Comparison of ENCODE assay signal across 9 mouse cellular contexts in the genomic region with DNA sequence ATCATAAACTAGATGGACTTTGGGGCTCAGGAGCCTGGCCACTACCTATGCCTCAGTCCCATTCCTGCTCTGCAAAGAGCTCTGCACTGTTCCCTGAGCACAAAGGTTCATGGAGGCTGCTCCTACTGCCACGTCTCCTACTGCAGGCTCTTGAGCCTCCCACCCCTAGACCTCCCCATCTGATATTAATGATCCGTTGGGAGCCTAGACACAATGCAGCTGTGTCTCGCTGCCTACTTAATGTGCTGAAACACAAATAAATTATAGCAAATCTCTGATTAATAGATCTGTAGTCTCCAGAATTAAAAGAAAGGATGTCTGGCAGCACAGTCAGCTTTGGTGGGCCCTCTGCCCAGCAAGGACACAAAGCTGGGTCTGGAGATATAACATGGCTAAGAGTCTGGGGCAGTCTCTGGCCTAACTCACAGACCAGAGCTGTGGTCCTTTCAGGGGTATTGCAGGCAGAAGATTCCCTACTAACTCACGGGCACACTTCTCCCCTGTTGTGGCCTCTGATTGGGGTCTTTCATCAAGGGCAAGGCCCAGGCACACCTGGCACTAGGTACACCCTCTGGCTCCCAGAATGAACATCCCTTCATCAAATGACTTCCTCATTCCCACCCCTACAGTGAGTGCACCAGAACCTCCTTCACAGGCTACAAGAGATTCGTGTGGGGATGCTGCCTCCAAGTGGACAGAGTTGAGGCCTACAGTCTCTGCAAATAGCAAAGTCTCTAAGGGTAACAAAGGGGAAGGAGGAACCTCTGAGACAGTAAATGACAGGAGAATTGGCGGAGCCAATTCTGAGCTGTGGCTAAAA. TPM values are rescaled to one million over a fixed set of nuclear protein-coding genes. Genes with fewer than 3 reads are reported as not detected.
DNase-seq lines count a peak whose midpoint lies in the region; ATAC-seq and TF ChIP-seq lines count a peak whose summit lies in the region.
"Had no signal": no experiment of that assay in that cellular context is flagged by ENCODE, and none has a peak within 500 bp of the region (broad histone marks: within the 10 kb centered on the region; RNA-seq: fewer than 3 reads in every experiment).

No protein-coding gene starts in this region.

- peak; percentile 76 for TF ChIP-seq CTCF in bone marrow macrophage, adult 2 months (IDR thresholded peaks at IDR 0.05; ENCODE audit: low read depth, low read length)
- peak; percentile 97 for TF ChIP-seq CTCF in kidney, postnatal 0 days (IDR thresholded peaks at IDR 0.05; ENCODE audit: low read depth)

- no peak overlapping the region for H3K4me2 ChIP-seq in embryonic facial prominence, embryonic 15.5 days (replicated peaks)
- no peak overlapping the region for H3K4me2 ChIP-seq in heart, embryonic 12.5 days
- no peak overlapping the region for H3K4me2 ChIP-seq in kidney, postnatal 0 days (ENCODE audit: low read length)
- no peak overlapping the region for H3K4me2 ChIP-seq in liver, embryonic 12.5 days
- H3K4me2 ChIP-seq in stomach, embryonic 14.5 days (replicated peaks; ENCODE audit: low read depth, low read length) = no peak overlapping the region
- H3K4me2 ChIP-seq: heart, embryonic 13.5 days had no signal

- no peaks in the 10 kb centered on the region for H3K27me3 ChIP-seq in embryonic facial prominence, embryonic 15.5 days
- H3K27me3 ChIP-seq in heart, embryonic 12.5 days (replicated peaks) = no peaks in the 10 kb centered on the region
- no peaks in the 10 kb centered on the region for H3K27me3 ChIP-seq in kidney, postnatal 0 days (ENCODE audit: insufficient read depth, low read length)
- H3K27me3 ChIP-seq in liver, embryonic 12.5 days (replicated peaks) = no peaks in the 10 kb centered on the region
- H3K27me3 ChIP-seq in stomach, embryonic 14.5 days (ENCODE audit: control insufficient read depth, insufficient read depth, low read length) = no peaks in the 10 kb centered on the region
- H3K27me3 ChIP-seq: heart, embryonic 13.5 days had no signal

- no peak overlapping the region for H3K27ac ChIP-seq in bone marrow macrophage, adult 2 months (ENCODE audit: insufficient read depth, low read depth, low read length)
- H3K27ac ChIP-seq in embryonic facial prominence, embryonic 15.5 days (replicated peaks) = no peak overlapping the region
- no peak overlapping the region for H3K27ac ChIP-seq in heart, embryonic 12.5 days (ENCODE audit: poor library complexity, severe bottlenecking)
- H3K27ac ChIP-seq in kidney, postnatal 0 days = peak overlapping the region; percentile 19
- no peak overlapping the region for H3K27ac ChIP-seq in liver, embryonic 12.5 days
- H3K27ac ChIP-seq in stomach, embryonic 14.5 days (ENCODE audit: low read length) = no peak overlapping the region
- H3K27ac ChIP-seq: heart, embryonic 13.5 days had no signal

- peaks cover 41% of the 10 kb centered on the region for H3K36me3 ChIP-seq in embryonic facial prominence, embryonic 15.5 days
- peaks cover 44% of the 10 kb centered on the region for H3K36me3 ChIP-seq in heart, embryonic 12.5 days
- H3K36me3 ChIP-seq in kidney, postnatal 0 days (ENCODE audit: insufficient read depth, low read length) = peaks cover 8% of the 10 kb centered on the region; the same call in 1 of the 2 replicates
- H3K36me3 ChIP-seq in liver, embryonic 12.5 days = peaks cover 89% of the 10 kb centered on the region
- H3K36me3 ChIP-seq in stomach, embryonic 14.5 days (ENCODE audit: control insufficient read depth, insufficient read depth, low read length) = peaks cover 14% of the 10 kb centered on the region; the same call in 1 of the 2 replicates

- peaks cover 4% of the 10 kb centered on the region for H3K4me1 ChIP-seq in bone marrow macrophage, adult 2 months (ENCODE audit: control insufficient read depth, insufficient read depth, low read length)
- no peaks in the 10 kb centered on the region; the same call in 1 of the 2 replicates for H3K4me1 ChIP-seq in embryonic facial prominence, embryonic 15.5 days
- H3K4me1 ChIP-seq in heart, embryonic 12.5 days (replicated peaks) = peaks cover 3% of the 10 kb centered on the region
- no peaks in the 10 kb centered on the region for H3K4me1 ChIP-seq in kidney, postnatal 0 days (replicated peaks; ENCODE audit: insufficient read depth, low read length)
- peaks cover 11% of the 10 kb centered on the region for H3K4me1 ChIP-seq in liver, embryonic 12.5 days
- no peaks in the 10 kb centered on the region for H3K4me1 ChIP-seq in stomach, embryonic 14.5 days (ENCODE audit: control insufficient read depth, insufficient read depth, low read length)

- no peaks in the 10 kb centered on the region for H3K9me3 ChIP-seq in embryonic facial prominence, embryonic 15.5 days (replicated peaks)
- no peaks in the 10 kb centered on the region for H3K9me3 ChIP-seq in heart, embryonic 12.5 days (replicated peaks)
- no peaks in the 10 kb centered on the region for H3K9me3 ChIP-seq in kidney, postnatal 0 days (replicated peaks; ENCODE audit: low read length)
- no peaks in the 10 kb centered on the region for H3K9me3 ChIP-seq in liver, embryonic 12.5 days (replicated peaks)
- no peaks in the 10 kb centered on the region for H3K9me3 ChIP-seq in stomach, embryonic 14.5 days (ENCODE audit: control insufficient read depth, low read depth, low read length)
- H3K9me3 ChIP-seq: heart, embryonic 13.5 days had no signal

- H3K9ac ChIP-seq in embryonic facial prominence, embryonic 15.5 days = no peak overlapping the region
- H3K9ac ChIP-seq in heart, embryonic 12.5 days = no peak overlapping the region
- no peak overlapping the region; the same call in 1 of the 2 replicates for H3K9ac ChIP-seq in kidney, postnatal 0 days (ENCODE audit: low read depth, low read length)
- H3K9ac ChIP-seq in liver, embryonic 12.5 days = no peak overlapping the region
- H3K9ac ChIP-seq in stomach, embryonic 14.5 days (replicated peaks; ENCODE audit: low read depth, low read length) = no peak overlapping the region
- H3K9ac ChIP-seq: heart, embryonic 13.5 days had no signal

- peak; percentile 94 for DNase-seq in kidney, postnatal 0 days (ENCODE audit: low spot score)
- peak; percentile 70 for DNase-seq in neural tube, embryonic 10.5 days (ENCODE audit: extremely low spot score, low spot score)

- peak; percentile 80 for ATAC-seq in CD4-positive, CD25-positive, alpha-beta regulatory T cell, adult 4 months
- ATAC-seq in embryonic facial prominence, embryonic 15.5 days (ENCODE audit: insufficient number of reproducible peaks, low FRiP score, low TSS enrichment, low read depth) = peak; percentile 67; the same call in 1 of the 2 replicates
- ATAC-seq in heart, embryonic 12.5 days (ENCODE audit: insufficient number of reproducible peaks, low FRiP score) = peak; percentile 70; the same call in 1 of the 2 replicates
- peak; percentile 82 for ATAC-seq in kidney, postnatal 0 days (replicated peaks; ENCODE audit: low FRiP score, low read depth)
- peak; percentile 57; the same call in 1 of the 2 replicates for ATAC-seq in liver, embryonic 12.5 days
- ATAC-seq in stomach, embryonic 14.5 days (ENCODE audit: insufficient number of reproducible peaks, insufficient read depth, low FRiP score, low read depth) = peak; percentile 80; the same call in 1 of the 2 replicates

- WGBS in embryonic facial prominence, embryonic 15.5 days = 50% methylated on average over 6 of the region's 6 CpGs
- whole genome bisulfite sequencing in heart, embryonic 12.5 days = 60% methylated on average over 6 of the region's 6 CpGs
- 23% methylated on average over 6 of the region's 6 CpGs for WGBS in kidney, postnatal 0 days
- WGBS in liver, embryonic 12.5 days (ENCODE audit: insufficient replicate concordance) = 63% methylated on average over 6 of the region's 6 CpGs
- WGBS in stomach, embryonic 14.5 days = 48% methylated on average over 6 of the region's 6 CpGs

- TF ChIP-seq POLR2A in bone marrow macrophage, adult 2 months (IDR thresholded peaks at IDR 0.05; ENCODE audit: borderline replicate concordance, low read depth, low read length) = no peak

- H3K4me3 ChIP-seq in bone marrow macrophage, adult 2 months (ENCODE audit: insufficient read depth, low read length) = no peak overlapping the region
- no peak overlapping the region for H3K4me3 ChIP-seq in embryonic facial prominence, embryonic 15.5 days (replicated peaks)
- no peak overlapping the region for H3K4me3 ChIP-seq in heart, embryonic 12.5 days
- no peak overlapping the region for H3K4me3 ChIP-seq in kidney, postnatal 0 days (replicated peaks; ENCODE audit: low read depth, low read length)
- no peak overlapping the region for H3K4me3 ChIP-seq in liver, embryonic 12.5 days
- H3K4me3 ChIP-seq in stomach, embryonic 14.5 days (ENCODE audit: low read depth, low read length) = no peak overlapping the region
- H3K4me3 ChIP-seq: heart, embryonic 13.5 days had no signal

RNA-seq across cellular contexts. Expression of gene Chid1, which starts 14.7 kb away (rescaled TPM):
- 10 to 100 TPM; 21.9 to 23.4 TPM for polyA plus RNA-seq in CD4-positive, CD25-positive, alpha-beta regulatory T cell, adult 4 months (2017; shearing (Covaris generic))
- polyA plus RNA-seq in bone marrow macrophage, adult 2 months (2012; ENCODE audit: insufficient read depth, insufficient read length, missing spikeins) = 16.3 TPM in 2 replicates
- 43.9 and 47.3 TPM in 2 replicates for polyA plus RNA-seq in embryonic facial prominence, embryonic 15.5 days (2015; fragmentation: Nextera tagmentation; extraction: Ambion mirVana)
- 35.9 and 38.6 TPM in 2 replicates for polyA plus RNA-seq in heart, embryonic 12.5 days (2016; fragmentation: Nextera tagmentation; extraction: Ambion mirVana)
- polyA plus RNA-seq in kidney, postnatal 0 days (2015; fragmentation: Nextera tagmentation; extraction: Ambion mirVana) = 30.0 and 33.7 TPM in 2 replicates
- polyA plus RNA-seq in liver, embryonic 12.5 days (2016; fragmentation: Nextera tagmentation; extraction: Ambion mirVana) = 32.0 and 32.7 TPM in 2 replicates
- polyA plus RNA-seq in stomach, embryonic 14.5 days (2014; fragmentation: Nextera tagmentation; extraction: Ambion mirVana) = 37.4 and 38.3 TPM in 2 replicates

RNA-seq across cellular contexts. Expression of gene Ap2a2, which starts 37.0 kb away (rescaled TPM):
- polyA plus RNA-seq in CD4-positive, CD25-positive, alpha-beta regulatory T cell, adult 4 months (2017; shearing (Covaris generic)) = 10 to 100 TPM; 16.6 to 17.1 TPM
- polyA plus RNA-seq in bone marrow macrophage, adult 2 months (2012; ENCODE audit: insufficient read depth, insufficient read length, missing spikeins) = 103 and 114 TPM in 2 replicates
- 77.0 and 81.9 TPM in 2 replicates for polyA plus RNA-seq in embryonic facial prominence, embryonic 15.5 days (2015; fragmentation: Nextera tagmentation; extraction: Ambion mirVana)
- polyA plus RNA-seq in heart, embryonic 12.5 days (2016; fragmentation: Nextera tagmentation; extraction: Ambion mirVana) = 70.2 and 70.7 TPM in 2 replicates
- 56.0 and 64.8 TPM in 2 replicates for polyA plus RNA-seq in kidney, postnatal 0 days (2015; fragmentation: Nextera tagmentation; extraction: Ambion mirVana)
- polyA plus RNA-seq in liver, embryonic 12.5 days (2016; fragmentation: Nextera tagmentation; extraction: Ambion mirVana) = 91.6 and 92.0 TPM in 2 replicates
- 70.4 and 71.8 TPM in 2 replicates for polyA plus RNA-seq in stomach, embryonic 14.5 days (2014; fragmentation: Nextera tagmentation; extraction: Ambion mirVana)

RNA-seq across cellular contexts. Expression of gene Tspan4, which starts 49.9 kb away (rescaled TPM):
- polyA plus RNA-seq in CD4-positive, CD25-positive, alpha-beta regulatory T cell, adult 4 months (2017; shearing (Covaris generic)) = 1 to 10 TPM; 1.3 to 1.5 TPM
- 99.8 and 102 TPM in 2 replicates for polyA plus RNA-seq in bone marrow macrophage, adult 2 months (2012; ENCODE audit: insufficient read depth, insufficient read length, missing spikeins)
- polyA plus RNA-seq in embryonic facial prominence, embryonic 15.5 days (2015; fragmentation: Nextera tagmentation; extraction: Ambion mirVana) = 60.8 and 67.9 TPM in 2 replicates
- 57.5 and 57.6 TPM in 2 replicates for polyA plus RNA-seq in heart, embryonic 12.5 days (2016; fragmentation: Nextera tagmentation; extraction: Ambion mirVana)
- polyA plus RNA-seq in kidney, postnatal 0 days (2015; fragmentation: Nextera tagmentation; extraction: Ambion mirVana) = 109 and 115 TPM in 2 replicates
- 56.1 and 60.9 TPM in 2 replicates for polyA plus RNA-seq in liver, embryonic 12.5 days (2016; fragmentation: Nextera tagmentation; extraction: Ambion mirVana)
- 72.1 and 76.7 TPM in 2 replicates for polyA plus RNA-seq in stomach, embryonic 14.5 days (2014; fragmentation: Nextera tagmentation; extraction: Ambion mirVana)

RNA-seq across cellular contexts. Expression of gene Polr2l, which starts 50.0 kb away (rescaled TPM):
- polyA plus RNA-seq in CD4-positive, CD25-positive, alpha-beta regulatory T cell, adult 4 months (2017; shearing (Covaris generic)) = 10 to 100 TPM; 19.4 to 20.8 TPM
- polyA plus RNA-seq in bone marrow macrophage, adult 2 months (2012; ENCODE audit: insufficient read depth, insufficient read length, missing spikeins) = 4.8 and 5.0 TPM in 2 replicates
- 63.9 and 66.4 TPM in 2 replicates for polyA plus RNA-seq in embryonic facial prominence, embryonic 15.5 days (2015; fragmentation: Nextera tagmentation; extraction: Ambion mirVana)
- polyA plus RNA-seq in heart, embryonic 12.5 days (2016; fragmentation: Nextera tagmentation; extraction: Ambion mirVana) = 60.7 and 64.7 TPM in 2 replicates
- polyA plus RNA-seq in kidney, postnatal 0 days (2015; fragmentation: Nextera tagmentation; extraction: Ambion mirVana) = 68.5 and 72.2 TPM in 2 replicates
- polyA plus RNA-seq in liver, embryonic 12.5 days (2016; fragmentation: Nextera tagmentation; extraction: Ambion mirVana) = 74.6 and 76.1 TPM in 2 replicates
- 65.1 and 72.3 TPM in 2 replicates for polyA plus RNA-seq in stomach, embryonic 14.5 days (2014; fragmentation: Nextera tagmentation; extraction: Ambion mirVana)

RNA-seq across cellular contexts. Expression of gene Cd151, which starts 57.8 kb away (rescaled TPM):
- polyA plus RNA-seq in CD4-positive, CD25-positive, alpha-beta regulatory T cell, adult 4 months (2017; shearing (Covaris generic)) = 10 to 100 TPM in 1 of 2 experiments, 1 to 10 TPM in 1; 7.8 to 12.0 TPM
- 49.5 and 57.9 TPM in 2 replicates for polyA plus RNA-seq in bone marrow macrophage, adult 2 months (2012; ENCODE audit: insufficient read depth, insufficient read length, missing spikeins)
- 23.9 and 26.5 TPM in 2 replicates for polyA plus RNA-seq in embryonic facial prominence, embryonic 15.5 days (2015; fragmentation: Nextera tagmentation; extraction: Ambion mirVana)
- polyA plus RNA-seq in heart, embryonic 12.5 days (2016; fragmentation: Nextera tagmentation; extraction: Ambion mirVana) = 27.4 and 30.6 TPM in 2 replicates
- polyA plus RNA-seq in kidney, postnatal 0 days (2015; fragmentation: Nextera tagmentation; extraction: Ambion mirVana) = 36.1 and 37.2 TPM in 2 replicates
- 5.7 and 6.2 TPM in 2 replicates for polyA plus RNA-seq in liver, embryonic 12.5 days (2016; fragmentation: Nextera tagmentation; extraction: Ambion mirVana)
- polyA plus RNA-seq in stomach, embryonic 14.5 days (2014; fragmentation: Nextera tagmentation; extraction: Ambion mirVana) = 87.0 and 94.0 TPM in 2 replicates

Comparison
In these comparisons a context has a peak if more than half of its experiments do, and no peak if none do; other contexts are left out.
1. RNA of gene Tspan4, which starts 49.9 kb away (polyA plus RNA-seq): 109 to 115 TPM in kidney, postnatal 0 days, 99.8 to 102 TPM in bone marrow macrophage, adult 2 months, 72.1 to 76.7 TPM in stomach, embryonic 14.5 days, 60.8 to 67.9 TPM in embryonic facial prominence, embryonic 15.5 days, 56.1 to 60.9 TPM in liver, embryonic 12.5 days and 57.5 to 57.6 TPM in heart, embryonic 12.5 days; 1.3 to 1.5 TPM in CD4-positive, CD25-positive, alpha-beta regulatory T cell, adult 4 months; every median in the first group is over 10 times any median in the second.
2. Peak in every context shown above with its lines, with median percentiles within 50 percentile points of each other: ATAC-seq.